Mouse (Mus musculus) myocyte (in vitro differentiated cells): ENCODE data around the gene AU018091.

Source experiments
- E2F4 ChIP-seq: IDR thresholded peaks from one replicate; pipeline ENCODE4 v1.6.1; 2011; ENCODE audit warnings: mild to moderate bottlenecking, control low read depth, moderate library complexity; ENCODE audit not compliant: insufficient read depth
- MAX ChIP-seq: IDR thresholded peaks from one replicate; pipeline ENCODE4 v1.6.1; 2011; ENCODE audit warnings: low read depth, mild to moderate bottlenecking, control low read depth
- MYOD1 ChIP-seq, 3 experiments: IDR thresholded peaks; one replicate each; pipeline ENCODE4 v1.6.1; 2011; ENCODE audit warnings: control low read depth in 2 of 3, low read depth in 2 of 3, mild to moderate bottlenecking in 2 of 3, moderate library complexity in 1 of 3; ENCODE audit not compliant: insufficient read length in 2 of 3, control insufficient read depth in 1 of 3
- MYOG ChIP-seq, 3 experiments: IDR thresholded peaks; one replicate each; pipeline ENCODE4 v1.6.1; 2011; ENCODE audit warnings: control low read depth in 2 of 3, low read depth in 2 of 3, mild to moderate bottlenecking in 2 of 3; ENCODE audit not compliant: insufficient read length in 2 of 3, control insufficient read depth in 1 of 3, insufficient read depth in 1 of 3
- POLR2A ChIP-seq: IDR thresholded peaks from one replicate; pipeline ENCODE4 v1.6.1; 2011; ENCODE audit warnings: low read depth, mild to moderate bottlenecking, control low read depth, moderate library complexity; ENCODE audit not compliant: insufficient read length
- POLR2AphosphoS2 ChIP-seq: IDR thresholded peaks from one replicate; pipeline ENCODE4 v1.6.1; 2011; ENCODE audit warnings: low read depth, control low read depth; ENCODE audit not compliant: insufficient read length

- TF ChIP-seq MYOD1 (IDR thresholded peaks at IDR 0.05; ENCODE audit: control insufficient read depth in 1 of 3, insufficient read length in 2 of 3, low read depth in 2 of 3) (no peak), MYOG (IDR thresholded peaks at IDR 0.05; ENCODE audit: control insufficient read depth in 1 of 3, insufficient read depth in 1 of 3, insufficient read length in 2 of 3, low read depth in 2 of 3) (no peak), POLR2AphosphoS2 (no peak), MAX (no peak), POLR2A (no peak), E2F4 (no peak)
Measured at GRCm38 (mm10) chr7:3217546-3218056, 48.6 kb upstream of the AU018091 start.
